Mouse (Mus musculus) stomach, embryonic 14.5 days (tissue): ENCODE results near the gene Sorbs1. TPM values are rescaled to one million over a fixed set of nuclear protein-coding genes. Genes with fewer than 3 reads are reported as not detected.

Experiments used
- ATAC-seq: fragments of 200-750 bp; cut with Nextera tagmentation; 2 replicates; pipeline ENCODE4 v1.8.0; 2017; ENCODE audit warnings: low read depth, moderate TSS enrichment; ENCODE audit not compliant: insufficient number of reproducible peaks, insufficient read depth, low FRiP score
- H3K27ac ChIP-seq: fragments of 300-500 bp; sonication (generic); 2 replicates; pipeline ENCODE4 v1.5.1; 2014; ENCODE audit warnings: mild to moderate bottlenecking, low read length, moderate library complexity, mixed read lengths
- H3K27me3 ChIP-seq: fragments of 300-500 bp; sonication (generic); 2 replicates; pipeline ENCODE4 v1.6.1; 2014; ENCODE audit warnings: low read length, control low read depth, mixed read lengths; ENCODE audit not compliant: control insufficient read depth, insufficient read depth
- H3K36me3 ChIP-seq: fragments of 300-500 bp; sonication (generic); 2 replicates; pipeline ENCODE4 v1.6.1; 2014; ENCODE audit warnings: mild to moderate bottlenecking, control low read depth, low read length, moderate library complexity, mixed read lengths; ENCODE audit not compliant: control insufficient read depth, insufficient read depth
- H3K4me1 ChIP-seq: fragments of 300-500 bp; sonication (generic); 2 replicates; pipeline ENCODE4 v1.6.1; 2014; ENCODE audit warnings: low read length, control low read depth, mixed read lengths; ENCODE audit not compliant: control insufficient read depth, insufficient read depth
- H3K4me2 ChIP-seq: fragments of 300-500 bp; sonication (generic); replicated peaks from 2 replicates; pipeline ENCODE4 v1.6.1; 2014; ENCODE audit warnings: low read depth, low read length, control low read depth
- H3K4me3 ChIP-seq: fragments of 300-500 bp; sonication (generic); 2 replicates; pipeline ENCODE4 v1.5.1; 2014; ENCODE audit warnings: low read depth, low read length, control low read depth
- H3K9ac ChIP-seq: fragments of 300-500 bp; sonication (generic); replicated peaks from 2 replicates; pipeline ENCODE4 v1.6.1; 2014; ENCODE audit warnings: low read depth, mild to moderate bottlenecking, control low read depth, low read length, moderate library complexity, mixed read lengths
- H3K9me3 ChIP-seq: fragments of 300-500 bp; sonication (generic); 2 replicates; pipeline ENCODE4 v1.6.1; 2016; ENCODE audit warnings: low read depth, low read length, control low read depth; ENCODE audit not compliant: control insufficient read depth
- WGBS: fragments of 180-500 bp; shearing (Covaris S2); extraction: QIAGEN DNeasy Blood & Tissue Kit; methylation state at CpG from one replicate; pipeline ENCODE4 v1.1.7; 2014; 5-methylcytosine and 5-hydroxymethylcytosine counted together
- polyA plus RNA-seq: library from polyadenylated mRNA; unstranded; fragments of >200 nt; fragmentation: Nextera tagmentation; extraction: Ambion mirVana; gene quantifications from 2 replicates; pipeline ENCODE4 v1.2.1, GENCODE M21; 2014

Gene Sorbs1
- polyA plus RNA-seq, 1 experiment from 2014 or later: 84.0 TPM

- 81% methylated on average over 14 of the region's 14 CpGs for WGBS
- Histone ChIP-seq H3K4me3 (no peak overlapping the region), H3K27me3 (no peaks in the 10 kb centered on the region), H3K4me2 (no peak overlapping the region), H3K36me3 (no peaks in the 10 kb centered on the region), H3K4me1 (no peaks in the 10 kb centered on the region), H3K27ac (no peak overlapping the region), H3K9ac (no peak overlapping the region), H3K9me3 (no peaks in the 10 kb centered on the region)
- ATAC-seq: no peak
Observed at GRCm38 (mm10) chr19:40275401-40276188, 238.0 kb downstream of the Sorbs1 start.

DNA sequence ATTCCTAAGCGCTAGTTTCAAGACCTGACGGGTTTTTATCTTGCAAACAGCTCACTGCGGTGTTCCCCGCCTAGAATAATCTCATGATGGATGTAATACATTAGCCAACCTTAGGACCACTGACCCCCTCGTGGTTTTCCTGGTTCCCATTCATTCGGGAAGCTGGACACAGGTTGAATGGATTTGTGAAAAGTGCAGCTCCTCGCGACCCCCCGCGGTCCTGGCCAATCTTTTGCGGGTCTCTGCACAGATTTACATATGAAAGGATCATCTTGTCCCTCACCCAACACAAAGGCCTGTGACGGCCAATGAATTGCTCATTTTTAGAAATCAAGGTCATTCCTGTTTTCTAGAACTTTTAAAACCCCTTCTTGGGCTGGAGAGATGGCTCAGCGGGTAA is 240.9 kb downstream of the Sorbs1 start:
- Histone ChIP-seq H3K4me3 (no peak overlapping the region), H3K9ac (no peak overlapping the region), H3K27ac (no peak overlapping the region), H3K27me3 (no peaks in the 10 kb centered on the region), H3K4me1 (no peaks in the 10 kb centered on the region), H3K4me2 (no peak overlapping the region), H3K9me3 (no peaks in the 10 kb centered on the region), H3K36me3 (no peaks in the 10 kb centered on the region)
- 38% methylated on average over 13 of the region's 13 CpGs for WGBS
- no peak for ATAC-seq

DNA sequence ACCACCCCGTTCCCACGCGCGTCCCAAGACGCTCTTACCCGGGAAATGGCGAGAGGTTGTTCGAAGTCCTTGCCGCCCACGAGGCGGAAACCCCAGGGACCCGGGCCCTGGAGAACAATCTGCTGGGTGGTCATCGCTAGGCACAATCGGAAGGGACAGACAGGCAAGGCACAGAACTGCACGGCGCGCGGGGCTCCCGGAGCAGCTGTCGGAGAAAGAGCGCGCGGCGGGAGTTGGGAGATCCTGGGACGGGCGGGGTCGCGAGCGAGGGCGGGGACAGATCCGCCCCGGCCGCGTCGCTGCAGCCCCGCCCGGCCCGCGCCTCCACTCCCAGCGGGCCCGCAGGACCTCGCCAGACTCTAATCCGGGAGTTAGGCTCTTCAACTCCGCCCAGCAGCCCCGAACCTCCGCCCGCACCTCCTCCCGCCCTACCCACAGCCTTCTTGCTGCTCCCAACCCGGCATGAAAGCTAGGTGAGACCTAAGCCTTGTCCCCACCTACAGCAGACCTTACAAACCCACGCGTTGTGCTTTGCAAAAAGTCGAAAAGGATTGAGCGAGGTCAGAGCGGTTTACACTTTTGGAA is 242.2 kb downstream of the Sorbs1 start, which contains the start of gene Pdlim1:
TSS of gene Pdlim1 (minus strand) at position 535 of the 585 bp plus-strand sequence.
- Histone ChIP-seq H3K4me1 (no peaks in the 10 kb centered on the region), H3K4me2 (peak within 1 kb of the TSS; percentile 94), H3K9ac (peak within 1 kb of the TSS; percentile 55), H3K4me3 (peak within 1 kb of the TSS; percentile 72), H3K9me3 (no peaks in the 10 kb centered on the region), H3K36me3 (no peaks in the 10 kb centered on the region), H3K27me3 (no peaks in the 10 kb centered on the region), H3K27ac (peak within 1 kb of the TSS; percentile 28; the same call in 1 of the 2 replicates)
- under 1% methylated on average over 47 of the region's 54 CpGs for WGBS
- peak; percentile 87 for ATAC-seq

- ATAC-seq: peak; percentile 44; the same call in 1 of the 2 replicates
- Histone ChIP-seq H3K9ac (peak overlapping the region; percentile 55), H3K4me3 (peak overlapping the region; percentile 72), H3K36me3 (no peaks in the 10 kb centered on the region), H3K9me3 (no peaks in the 10 kb centered on the region), H3K27ac (peak overlapping the region; percentile 28; the same call in 1 of the 2 replicates), H3K27me3 (no peaks in the 10 kb centered on the region), H3K4me2 (peak overlapping the region; percentile 94), H3K4me1 (no peaks in the 10 kb centered on the region)
- 7% methylated on average over 63 of the region's 63 CpGs for whole genome bisulfite sequencing
Observed at GRCm38 (mm10) chr19:40270351-40271307, 242.9 kb downstream of the Sorbs1 start.

- H3K4me1 ChIP-seq: no peaks in the 10 kb centered on the region
- no peak overlapping the region for H3K27ac ChIP-seq
- H3K9ac ChIP-seq: no peak overlapping the region
- H3K36me3 ChIP-seq: no peaks in the 10 kb centered on the region
- H3K4me3 ChIP-seq: no peak overlapping the region
- no peak for ATAC-seq
- no peaks in the 10 kb centered on the region for H3K27me3 ChIP-seq
- peak overlapping the region; percentile 94 for H3K4me2 ChIP-seq
- 71% methylated on average over 5 of the region's 5 CpGs for WGBS
- no peaks in the 10 kb centered on the region for H3K9me3 ChIP-seq
Observed at GRCm38 (mm10) chr19:40269526-40269925, 244.1 kb downstream of the Sorbs1 start.

DNA sequence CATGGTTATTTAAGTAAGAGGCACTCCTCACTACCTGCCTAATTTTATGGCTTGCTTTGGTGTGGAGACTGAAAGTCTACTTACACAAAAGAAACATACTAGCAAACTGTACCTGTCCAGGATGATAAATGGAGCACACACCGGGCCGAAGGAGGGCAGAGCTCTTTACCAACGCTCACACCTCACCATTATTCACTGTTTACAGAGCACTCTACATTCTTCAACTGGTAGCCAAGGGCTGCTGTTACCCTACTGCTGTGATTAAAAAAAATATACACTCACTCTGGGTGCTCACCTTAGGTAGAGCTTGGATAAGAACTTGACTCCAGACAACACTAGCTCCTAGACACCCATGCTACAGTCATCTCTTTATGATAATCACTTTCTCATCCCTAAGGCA is 245.1 kb downstream of the Sorbs1 start:
- Histone ChIP-seq H3K4me1 (no peaks in the 10 kb centered on the region), H3K27me3 (no peaks in the 10 kb centered on the region), H3K9me3 (no peaks in the 10 kb centered on the region), H3K4me2 (no peak overlapping the region), H3K27ac (peak overlapping the region; percentile 39; the same call in 1 of the 2 replicates), H3K9ac (no peak overlapping the region), H3K4me3 (no peak overlapping the region; the same call in 1 of the 2 replicates), H3K36me3 (no peaks in the 10 kb centered on the region)
- WGBS: 22% methylated on average over 3 of the region's 3 CpGs
- ATAC-seq: no peak

- H3K4me3 ChIP-seq: no peak overlapping the region
- ATAC-seq: no peak
- H3K9me3 ChIP-seq: no peaks in the 10 kb centered on the region
- no peaks in the 10 kb centered on the region for H3K27me3 ChIP-seq
- peak overlapping the region; percentile 27; the same call in 1 of the 2 replicates for H3K27ac ChIP-seq
- H3K4me2 ChIP-seq: no peak overlapping the region
- 82% methylated on average over 1 of the region's 1 CpGs for WGBS
- no peak overlapping the region for H3K9ac ChIP-seq
- no peaks in the 10 kb centered on the region for H3K4me1 ChIP-seq
- H3K36me3 ChIP-seq: no peaks in the 10 kb centered on the region
Observed at GRCm38 (mm10) chr19:40267380-40267779, 246.2 kb downstream of the Sorbs1 start.

- no peak for ATAC-seq
- H3K4me1 ChIP-seq: peaks cover 7% of the 10 kb centered on the region; the same call in 1 of the 2 replicates
- H3K9ac ChIP-seq: no peak overlapping the region
- no peak overlapping the region for H3K4me2 ChIP-seq
- H3K27me3 ChIP-seq: no peaks in the 10 kb centered on the region
- no peak overlapping the region for H3K27ac ChIP-seq
- H3K4me3 ChIP-seq: no peak overlapping the region
- H3K9me3 ChIP-seq: no peaks in the 10 kb centered on the region
- H3K36me3 ChIP-seq: no peaks in the 10 kb centered on the region
- WGBS: 90% methylated on average over 1 of the region's 1 CpGs
Observed at GRCm38 (mm10) chr19:40259485-40259884, 254.1 kb downstream of the Sorbs1 start.
